Mouse (Mus musculus) thymus, adult 18-20 months (tissue): ENCODE data around the gene Abhd5.
A peak's percentile ranks its signal among the peaks of the same experiment; 100 is the strongest.

Experiments
- DNase-seq, 2 experiments: peaks; one replicate each; pipeline ENCODE4 v3.0.0; 2022; ENCODE audit warnings: mixed read lengths in 2 of 2

Gene Abhd5

DNA sequence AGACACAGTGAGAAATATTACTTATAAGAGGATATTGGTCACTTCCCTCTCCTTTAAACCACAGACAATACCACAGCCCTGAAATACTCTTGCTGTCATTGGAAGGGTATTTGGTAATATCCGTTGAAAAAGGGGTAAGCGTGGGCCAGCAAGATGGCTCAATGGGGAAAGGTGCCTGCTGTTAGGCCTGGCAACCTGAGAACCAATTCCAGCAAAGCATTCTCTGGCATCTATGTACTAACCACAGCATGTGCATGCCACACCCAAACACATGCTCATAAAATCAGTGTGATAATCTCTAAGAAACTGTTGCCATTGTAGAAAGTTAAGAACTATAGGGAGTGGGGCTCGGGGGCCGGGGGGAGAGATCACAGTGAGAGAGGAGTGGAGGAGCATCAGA, 2.1 kb upstream of the Abhd5 start:
- no peak for DNase-seq

DNA sequence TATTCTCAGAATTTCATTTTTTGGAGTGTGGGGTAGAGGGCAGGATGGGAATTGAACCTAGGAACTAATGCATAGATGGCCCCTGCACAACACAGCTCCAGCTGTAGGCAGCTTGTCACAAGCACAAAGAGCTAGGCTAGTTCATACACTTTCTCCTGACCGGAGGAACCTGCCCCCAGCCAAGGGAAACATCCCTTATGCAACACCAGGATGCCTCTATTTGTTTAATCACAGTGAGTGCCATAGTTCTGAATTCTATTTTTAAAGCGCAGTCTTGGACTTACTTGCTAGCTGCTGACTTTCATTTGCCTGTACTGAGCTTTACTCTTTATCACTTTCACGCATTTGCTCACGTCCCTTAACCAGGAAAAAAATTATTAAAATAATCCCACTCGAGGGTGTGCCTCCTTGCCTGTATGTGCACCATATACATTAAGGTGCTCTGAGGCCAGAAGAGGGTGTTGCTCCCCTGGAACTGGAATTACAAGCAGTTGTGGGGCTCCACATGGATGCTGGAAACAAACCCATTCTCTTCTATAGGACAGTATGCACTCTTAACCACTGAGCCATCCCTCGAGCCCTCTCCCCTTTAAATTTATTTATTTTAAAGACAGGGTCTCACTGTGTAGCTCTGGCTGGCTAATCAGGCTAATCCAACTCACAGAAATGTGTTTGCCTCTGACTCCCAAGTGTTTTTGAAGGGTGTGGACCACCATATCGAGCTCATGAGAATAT, 845 bp upstream of the Abhd5 start:
- DNase-seq = no peak

DNA sequence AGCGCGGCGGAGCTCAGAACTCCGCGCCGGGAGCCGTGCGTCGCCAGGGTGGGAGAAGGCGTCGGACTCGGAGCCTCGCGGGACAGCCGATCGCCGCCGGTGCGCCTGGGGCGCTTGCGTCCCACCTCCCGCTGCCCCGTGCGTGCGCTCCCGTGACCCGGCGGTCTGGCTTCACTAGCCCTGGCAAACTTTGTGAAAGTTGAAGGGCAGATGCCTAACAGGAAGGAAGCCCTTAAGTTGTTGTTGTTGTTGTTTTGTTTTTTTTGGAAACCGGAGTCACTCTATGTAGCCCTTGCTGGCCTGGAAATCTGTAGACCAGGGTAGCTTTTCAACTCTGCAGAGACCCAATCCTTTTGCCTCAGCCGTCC, 601 bp downstream of the Abhd5 start:
- no peak for DNase-seq

DNA sequence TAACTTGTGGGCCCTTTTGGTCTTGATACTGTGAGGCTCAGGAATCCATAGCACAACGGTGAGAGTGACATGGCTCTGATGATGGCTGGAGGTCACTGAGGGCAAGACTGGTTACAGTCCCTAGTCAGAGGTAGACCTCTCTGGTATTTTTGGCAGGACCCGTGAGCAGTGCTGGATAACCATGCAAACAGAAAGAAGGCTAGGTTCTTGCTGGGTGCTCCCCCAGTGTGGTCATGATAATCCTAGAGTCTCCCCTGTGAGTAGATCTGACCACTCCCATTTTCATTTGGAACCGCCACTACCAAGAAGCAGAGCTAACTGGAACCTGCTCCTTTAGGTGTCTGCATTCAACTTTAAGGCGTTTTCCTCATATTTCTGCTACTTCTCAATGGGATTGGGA, 1.5 kb downstream of the Abhd5 start:
- DNase-seq = no peak

DNA sequence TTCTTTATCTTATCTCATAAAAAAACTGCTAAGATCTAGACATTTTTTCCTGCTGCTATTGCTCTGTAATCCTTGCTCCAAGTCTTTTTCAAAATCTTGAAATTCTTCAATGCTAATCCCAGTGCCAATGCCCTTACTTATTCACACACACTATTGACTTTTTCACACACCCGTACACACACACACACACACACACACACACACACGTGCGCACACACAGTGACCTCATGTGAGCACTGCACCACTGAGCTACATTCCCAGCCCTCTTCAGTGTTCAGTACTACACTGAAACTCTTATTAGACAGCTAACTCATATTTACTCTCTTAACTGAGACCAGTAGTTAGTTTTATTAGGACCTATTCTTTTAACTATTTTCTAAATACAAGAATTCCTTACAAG, 2.8 kb downstream of the Abhd5 start:
- DNase-seq = no peak

DNA sequence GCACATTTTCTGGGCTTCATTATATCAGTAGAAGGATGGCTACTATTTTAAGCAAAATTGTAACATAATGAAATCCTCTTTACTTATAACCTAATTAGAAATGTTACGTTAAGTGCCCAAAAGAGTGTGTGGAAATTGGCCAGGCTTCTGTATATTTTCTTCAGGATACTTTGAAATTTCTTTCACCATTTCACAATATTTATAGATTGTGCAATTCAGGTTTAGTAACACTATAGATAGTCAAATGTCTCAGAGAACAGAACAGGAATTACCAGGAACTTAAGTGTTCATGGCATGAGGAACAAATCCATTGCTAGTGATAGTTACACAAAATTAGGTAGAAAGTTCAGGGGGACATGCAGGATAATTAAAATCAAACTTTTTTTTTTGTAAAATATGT, 5.7 kb downstream of the Abhd5 start:
- DNase-seq = no peak

DNA sequence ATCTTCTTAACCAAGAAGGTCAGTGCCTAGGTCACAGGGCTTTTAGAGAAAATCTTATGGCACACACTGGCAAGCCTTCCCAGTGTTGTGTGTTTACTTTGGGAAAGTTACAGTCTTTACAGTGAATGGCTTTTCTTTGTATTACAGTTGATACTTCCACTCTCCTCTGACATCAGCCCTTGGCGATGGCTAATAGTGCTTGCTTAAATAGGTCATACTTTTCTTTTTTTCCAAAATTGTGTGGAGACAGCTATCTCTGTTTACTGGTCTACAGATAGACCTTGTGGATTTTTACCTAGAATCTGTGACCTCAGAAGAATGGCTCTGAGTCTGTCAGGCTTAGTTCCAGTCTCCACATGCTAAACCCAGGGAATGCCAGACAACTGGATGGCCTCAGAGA, 6.2 kb downstream of the Abhd5 start:
- DNase-seq = no peak

DNA sequence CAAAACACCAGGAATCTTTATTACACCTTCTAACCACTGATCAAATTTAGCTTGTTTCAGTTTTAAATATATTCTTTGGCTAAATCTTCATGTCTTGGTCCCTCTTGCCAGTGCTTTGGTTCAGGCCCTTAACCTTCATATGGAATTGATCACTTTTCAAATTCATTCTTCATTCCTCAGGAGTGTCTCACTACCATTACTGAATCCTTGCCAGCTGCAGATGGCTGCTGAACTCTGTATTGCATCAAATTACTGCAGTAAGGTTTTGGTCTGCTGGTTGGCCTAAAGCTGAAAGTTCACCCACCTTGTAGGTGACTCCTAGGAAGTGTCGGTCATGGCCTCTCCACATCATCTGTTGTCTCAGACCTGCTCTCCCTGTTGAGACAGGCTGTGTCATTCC, 12.8 kb downstream of the Abhd5 start:
- no peak for DNase-seq

DNA sequence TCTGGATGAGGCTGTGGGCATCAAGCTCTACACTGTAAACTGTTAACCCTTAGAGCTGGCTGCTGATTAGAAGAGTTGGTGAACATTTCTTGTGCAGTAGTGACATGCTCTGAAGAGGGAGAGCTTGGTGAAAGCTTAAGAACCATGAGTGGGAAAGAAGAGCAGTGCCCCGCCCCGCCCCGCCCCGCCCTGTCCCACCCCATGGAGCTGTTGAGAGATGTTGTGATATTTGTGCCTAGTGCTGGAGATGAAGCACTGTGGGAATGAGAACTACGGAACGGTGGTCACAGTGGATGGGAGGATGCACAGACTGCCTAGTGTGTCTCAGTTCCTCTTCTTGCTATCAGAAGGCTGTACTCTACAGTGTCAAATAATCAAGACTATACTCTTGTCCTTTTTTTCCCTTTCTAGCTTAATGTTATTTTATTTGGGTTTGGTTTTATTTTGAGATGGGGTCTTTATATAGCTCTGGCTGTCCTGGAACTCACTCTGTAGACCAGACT, 18.9 kb downstream of the Abhd5 start:
- DNase-seq = no peak

DNA sequence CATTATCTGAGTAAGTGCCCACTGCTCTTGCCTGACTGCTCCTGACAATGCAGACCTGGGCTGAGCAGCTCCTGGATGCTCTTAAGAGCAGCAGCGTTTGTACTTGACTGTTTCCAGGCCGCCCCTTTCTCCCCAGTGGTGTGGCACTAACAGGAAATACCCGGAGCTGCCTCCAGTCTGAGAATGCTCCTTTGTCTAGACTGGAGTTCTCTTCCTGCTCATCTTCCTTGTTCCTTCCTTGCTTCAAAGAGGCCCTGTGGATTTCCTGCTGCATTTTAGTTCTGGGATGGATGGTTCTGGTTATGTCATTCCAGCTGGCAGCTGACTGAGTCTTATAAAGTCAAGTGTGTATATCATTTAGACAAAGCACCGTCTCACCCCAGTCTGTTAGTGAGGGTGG, 21.1 kb downstream of the Abhd5 start:
- no peak for DNase-seq

DNA sequence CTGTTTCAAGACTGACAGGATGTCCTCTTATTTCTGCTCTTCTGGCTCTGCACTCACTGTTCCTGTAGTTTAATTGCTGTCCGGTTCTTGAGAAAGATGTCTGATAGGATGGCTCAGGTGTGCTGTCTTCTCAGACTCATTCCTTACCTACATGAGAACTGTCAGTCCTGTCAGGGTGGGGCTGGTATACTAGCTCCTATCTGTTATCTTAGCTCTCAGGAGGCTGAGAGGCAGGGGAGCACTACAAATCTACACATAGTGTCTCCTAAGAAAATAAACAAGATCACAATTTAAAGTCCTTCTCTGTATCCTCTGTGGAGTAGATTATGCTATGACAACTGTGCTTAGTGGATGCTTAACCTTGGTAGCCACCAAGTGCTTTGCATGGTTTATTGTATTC, 21.6 kb downstream of the Abhd5 start:
- DNase-seq = no peak

DNA sequence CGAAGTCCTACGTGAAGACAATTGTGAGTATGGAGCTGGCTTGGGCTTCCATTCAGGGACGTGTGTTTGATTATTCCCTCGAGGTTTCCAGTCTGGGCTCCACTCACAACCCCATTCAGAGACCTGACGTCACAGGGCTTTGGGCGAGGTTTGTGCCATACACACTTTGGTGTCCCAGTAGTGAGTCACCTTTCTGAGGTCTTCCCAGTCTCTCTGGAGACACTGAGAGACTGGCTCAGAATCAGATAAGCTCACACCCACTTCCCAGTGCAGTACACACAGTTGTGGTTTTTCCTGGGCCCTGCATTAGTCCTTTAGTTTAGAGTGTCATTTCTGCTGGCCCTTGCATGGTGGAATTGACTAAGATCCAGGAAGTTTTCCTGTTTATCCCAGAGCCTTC, 27.6 kb downstream of the Abhd5 start:
- DNase-seq = no peak

DNA sequence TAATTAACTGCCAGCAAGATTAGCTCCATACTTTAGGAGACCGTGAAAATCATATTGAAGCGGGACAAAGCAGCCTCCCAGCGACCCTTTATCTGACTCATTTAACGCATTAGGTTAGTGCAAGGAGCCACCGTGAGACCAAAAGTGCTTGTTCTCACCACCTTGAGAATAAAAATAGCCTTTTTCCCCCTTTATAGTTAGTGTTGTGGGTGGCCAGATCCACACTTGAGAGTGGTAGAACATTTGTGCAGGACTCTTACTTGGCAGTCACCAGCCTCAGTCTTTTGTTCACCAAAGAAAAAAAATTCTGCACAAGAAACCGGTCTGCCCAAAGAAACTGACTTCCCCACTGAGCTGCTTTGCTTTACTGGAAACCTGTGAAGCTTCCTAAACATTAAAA, 29.6 kb downstream of the Abhd5 start:
- no peak for DNase-seq

DNA sequence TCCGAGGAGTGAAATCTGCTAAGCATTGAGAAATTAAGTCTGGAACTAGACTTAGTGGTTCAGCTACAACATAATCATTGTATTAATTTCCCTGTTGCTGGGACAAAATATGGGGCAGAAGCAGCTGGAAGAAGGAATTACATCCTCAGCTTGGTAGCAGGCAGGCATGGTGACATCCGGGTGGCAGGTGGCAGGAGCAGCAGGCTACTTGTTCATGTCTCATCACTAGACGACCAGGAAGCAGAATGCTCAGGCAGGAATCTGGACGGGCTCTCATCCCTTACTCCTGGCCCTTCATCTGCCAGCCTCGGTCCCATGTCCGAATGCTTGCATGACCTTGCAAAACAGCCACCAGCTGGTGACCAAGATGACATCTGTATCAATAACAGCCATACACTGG, 30.6 kb downstream of the Abhd5 start:
- DNase-seq = no peak

DNA sequence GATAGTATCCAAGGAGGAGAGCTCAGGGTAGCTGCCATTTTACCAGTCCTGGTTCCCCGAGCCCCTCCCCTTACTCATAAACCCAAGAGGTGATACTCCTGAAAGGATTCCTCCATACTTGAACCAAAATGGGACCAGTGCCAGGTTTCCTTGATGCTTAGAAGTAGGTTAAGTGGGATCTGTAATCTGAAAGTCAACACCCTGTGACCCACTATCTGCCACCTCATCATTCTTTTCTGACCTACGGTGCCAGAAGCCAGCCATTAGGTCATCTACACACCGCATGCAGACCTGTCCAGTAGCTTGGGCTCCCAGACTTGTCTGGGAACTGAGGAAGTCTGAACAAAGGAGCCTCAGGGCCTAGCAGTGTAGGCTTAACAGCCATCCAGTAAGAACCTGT, 34.6 kb downstream of the Abhd5 start:
- DNase-seq = no peak

DNA sequence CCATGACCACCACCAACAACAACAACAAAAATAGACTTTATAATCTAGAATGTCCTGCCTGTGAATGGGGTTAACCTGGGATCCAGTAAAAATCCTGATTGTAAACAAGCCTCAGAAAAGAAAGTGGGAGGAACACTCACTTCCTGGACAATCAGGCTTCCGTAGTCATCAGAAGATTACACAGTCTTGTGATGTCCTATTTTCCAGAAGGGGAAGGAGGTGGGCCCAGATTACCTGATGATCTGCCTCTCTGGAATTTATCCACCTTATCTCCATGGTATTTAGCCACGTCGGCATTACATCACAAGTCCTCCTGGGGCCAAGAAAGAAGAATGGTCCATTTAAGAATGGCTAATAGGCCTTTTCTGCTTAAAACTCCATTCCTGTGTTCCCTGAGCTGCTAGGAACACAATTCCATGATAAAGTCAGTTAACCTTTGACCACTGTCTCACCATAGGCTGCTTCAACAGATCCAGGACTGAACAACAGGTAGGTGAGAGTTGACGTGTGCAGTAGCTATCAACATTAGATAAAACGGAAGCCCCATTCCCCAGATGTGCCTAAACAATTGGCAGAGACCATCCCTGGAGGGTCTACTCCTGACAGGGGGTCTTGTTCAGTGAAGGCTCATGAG, 38.0 kb downstream of the Abhd5 start:
- DNase-seq = no peak

DNA sequence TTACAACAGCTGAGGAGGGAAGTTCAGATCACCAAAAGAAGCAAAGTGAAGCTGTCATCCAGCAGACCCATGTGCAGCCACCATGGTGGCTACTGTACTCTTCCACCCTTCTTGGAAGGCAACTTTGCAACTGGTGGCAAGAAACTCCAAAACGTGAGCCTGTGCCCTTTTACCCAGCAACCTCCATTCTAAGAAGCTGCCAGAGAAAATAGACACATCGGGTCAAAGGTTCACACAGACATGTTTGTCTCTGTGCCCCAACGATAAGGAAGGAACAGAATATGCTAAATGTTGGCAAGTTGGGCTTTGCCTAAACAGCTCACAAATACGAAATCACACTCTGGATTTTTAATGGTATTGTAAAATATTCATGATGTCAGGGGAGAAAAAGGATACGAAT, 44.4 kb downstream of the Abhd5 start:
- no peak for DNase-seq

DNA sequence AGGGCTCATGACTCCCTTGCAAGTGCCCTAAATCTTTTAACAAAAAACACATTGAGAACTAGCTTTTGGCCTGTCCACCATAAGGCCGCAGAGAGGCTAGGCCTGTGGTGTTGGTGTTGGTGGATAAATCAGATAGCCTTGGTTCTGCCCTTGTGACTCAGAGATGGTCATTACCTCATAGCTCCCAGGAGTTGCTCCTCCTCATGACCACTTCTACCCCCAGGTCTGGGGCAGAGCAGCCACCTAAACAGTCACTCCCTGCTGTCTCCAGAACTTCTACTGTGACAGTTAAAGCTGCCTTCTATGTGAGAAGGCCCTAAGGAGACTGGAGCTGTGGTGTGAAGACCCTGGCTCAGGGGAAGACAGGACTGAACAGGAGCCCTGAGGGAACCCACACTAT, 45.7 kb downstream of the Abhd5 start:
- no peak for DNase-seq

DNA sequence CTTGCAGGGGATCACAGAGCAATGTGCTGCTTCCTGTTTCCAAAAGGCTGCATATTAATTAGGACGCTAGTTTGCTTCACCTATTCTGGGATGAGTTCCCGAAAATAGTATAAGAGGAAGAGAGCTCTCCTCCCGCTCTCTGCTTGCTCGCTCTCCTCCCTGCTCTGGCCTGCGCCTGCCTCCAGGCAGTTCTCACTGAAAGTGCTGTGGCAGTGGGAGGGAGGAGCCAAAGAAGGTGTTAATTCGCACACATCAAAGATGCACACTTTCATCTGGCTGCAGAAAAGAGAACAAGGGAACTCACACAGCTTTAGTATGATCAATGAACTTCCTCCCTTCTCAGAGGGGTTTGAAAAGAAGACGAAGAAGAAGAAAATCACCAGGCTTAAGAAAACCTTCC, 47.3 kb downstream of the Abhd5 start:
- peak in 1 of 2 experiments; percentile 18 for DNase-seq

DNA sequence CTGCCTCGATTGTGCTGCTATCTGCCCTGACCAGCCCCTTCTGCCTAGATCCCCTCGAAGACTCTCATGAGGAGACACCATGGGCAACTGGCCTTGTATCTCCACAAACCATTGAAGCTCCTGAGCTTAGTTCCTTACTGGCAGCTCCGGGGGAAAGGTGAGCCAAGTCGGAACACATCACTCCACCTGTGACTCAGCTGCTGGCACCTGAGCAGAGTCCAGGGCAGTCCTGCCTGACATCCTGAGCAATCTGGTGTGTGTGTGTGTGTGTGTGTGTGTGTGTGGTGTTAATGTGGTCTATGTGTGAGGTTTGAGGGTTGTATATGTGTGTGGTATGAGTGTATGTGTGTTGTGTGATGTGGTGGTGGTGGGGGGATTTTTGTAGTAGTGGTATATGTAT, 49.8 kb downstream of the Abhd5 start:
- DNase-seq = no peak

DNA sequence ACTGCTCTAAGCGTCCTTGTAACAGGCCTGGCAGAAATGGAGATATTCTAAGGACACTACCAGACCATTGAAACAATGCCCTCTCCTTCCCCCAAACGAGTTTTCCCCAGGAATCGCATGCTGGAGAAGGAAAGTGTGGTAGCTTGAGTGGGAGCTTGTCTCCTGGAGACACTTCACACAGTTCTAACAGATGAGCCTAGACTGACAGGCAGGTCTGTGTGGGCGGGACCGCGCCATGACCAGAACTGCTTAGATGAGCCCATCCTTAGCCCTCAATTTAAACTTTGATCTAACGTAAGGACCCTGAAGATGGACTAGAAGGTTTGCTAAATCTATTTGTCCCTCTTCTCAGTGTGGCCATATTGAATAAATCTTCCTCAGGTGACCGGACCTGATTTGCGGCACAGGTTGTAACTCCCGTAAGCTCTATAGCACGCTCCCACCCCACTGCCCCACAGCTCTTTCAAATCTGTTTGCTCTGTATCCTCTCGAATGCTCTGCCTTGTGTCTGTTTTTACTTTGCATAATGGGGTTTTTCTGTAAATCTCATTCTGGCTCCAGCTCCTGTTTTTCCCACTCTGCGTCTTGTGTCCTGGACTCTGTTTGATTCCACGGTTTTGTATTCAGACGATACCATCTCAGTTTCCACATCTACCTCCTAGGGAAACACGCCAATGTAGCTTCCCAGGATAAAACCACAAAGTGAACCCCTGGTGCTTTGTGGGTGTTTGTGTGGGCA, 59.2 kb downstream of the Abhd5 start:
- DNase-seq = no peak

DNA sequence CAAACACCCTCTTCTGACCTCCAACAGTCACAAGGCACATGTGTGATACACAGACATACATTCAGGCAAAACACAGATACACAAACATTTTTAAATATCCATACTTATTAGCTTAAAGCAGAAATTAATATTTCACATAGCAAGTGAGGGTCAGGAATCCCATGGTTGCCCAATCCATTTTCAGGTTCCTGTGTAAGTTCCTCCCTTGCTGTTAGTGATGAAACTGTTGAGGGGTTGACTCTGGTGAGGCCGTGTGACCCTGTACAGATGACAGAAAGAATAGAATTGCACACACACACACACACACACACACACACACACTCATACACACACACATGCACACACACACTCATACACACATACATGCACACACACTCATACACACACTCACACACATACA, 63.2 kb downstream of the Abhd5 start:
- no peak for DNase-seq

DNA sequence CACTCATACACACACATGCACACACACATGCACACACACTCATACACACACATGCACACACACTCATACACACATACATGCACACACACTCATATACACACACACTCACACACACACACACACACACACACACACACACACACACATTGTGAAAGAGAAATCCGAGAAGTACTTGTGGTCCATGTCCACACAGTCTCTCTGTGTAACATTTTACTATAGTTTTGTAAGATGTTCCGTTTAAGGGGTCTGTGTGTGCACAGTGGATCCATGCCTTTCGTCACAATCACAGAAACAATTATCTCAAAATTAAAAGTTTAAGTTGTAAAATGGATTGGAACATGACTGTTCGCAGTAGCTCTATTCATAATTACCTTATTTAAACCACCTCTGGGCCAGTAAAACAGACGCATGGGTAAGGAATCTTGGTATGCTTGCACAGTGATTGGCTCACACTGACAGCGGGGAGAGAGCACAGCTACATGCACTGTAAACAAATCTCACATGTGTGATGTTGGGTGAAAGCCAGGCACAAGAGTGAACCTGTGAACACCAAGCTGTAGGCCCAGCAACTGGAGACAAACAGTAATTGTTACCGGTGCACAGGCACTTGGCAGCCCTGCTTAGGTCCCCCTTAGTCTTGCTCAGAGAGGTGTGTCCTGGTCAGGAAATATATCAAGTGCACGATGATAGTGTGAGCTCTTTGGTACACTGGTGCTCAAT, 63.8 kb downstream of the Abhd5 start:
- DNase-seq = no peak

DNA sequence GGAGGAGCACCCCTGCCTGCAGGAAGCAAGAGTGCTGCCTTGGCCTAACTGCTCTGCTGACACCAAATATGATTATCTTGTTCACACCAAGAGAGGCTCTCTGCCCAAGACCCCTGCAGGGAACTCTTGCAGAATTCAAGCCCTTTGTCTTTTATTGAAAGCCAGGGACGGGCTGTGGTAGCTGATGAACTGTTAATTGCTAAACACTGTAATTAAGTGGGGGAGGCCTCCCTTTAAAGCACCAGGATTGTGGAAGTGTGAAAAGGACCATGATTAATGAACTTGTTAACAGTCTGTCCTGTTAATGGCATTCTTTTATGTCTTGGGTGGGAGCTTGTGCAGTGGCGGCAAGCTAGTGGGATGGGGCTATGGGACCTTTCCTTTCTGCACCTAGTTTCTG, 65.2 kb downstream of the Abhd5 start:
- no peak for DNase-seq
